Mouse (Mus musculus): ENCODE data around the gene Slc35b2.

Slc35b2 gene

DNA sequence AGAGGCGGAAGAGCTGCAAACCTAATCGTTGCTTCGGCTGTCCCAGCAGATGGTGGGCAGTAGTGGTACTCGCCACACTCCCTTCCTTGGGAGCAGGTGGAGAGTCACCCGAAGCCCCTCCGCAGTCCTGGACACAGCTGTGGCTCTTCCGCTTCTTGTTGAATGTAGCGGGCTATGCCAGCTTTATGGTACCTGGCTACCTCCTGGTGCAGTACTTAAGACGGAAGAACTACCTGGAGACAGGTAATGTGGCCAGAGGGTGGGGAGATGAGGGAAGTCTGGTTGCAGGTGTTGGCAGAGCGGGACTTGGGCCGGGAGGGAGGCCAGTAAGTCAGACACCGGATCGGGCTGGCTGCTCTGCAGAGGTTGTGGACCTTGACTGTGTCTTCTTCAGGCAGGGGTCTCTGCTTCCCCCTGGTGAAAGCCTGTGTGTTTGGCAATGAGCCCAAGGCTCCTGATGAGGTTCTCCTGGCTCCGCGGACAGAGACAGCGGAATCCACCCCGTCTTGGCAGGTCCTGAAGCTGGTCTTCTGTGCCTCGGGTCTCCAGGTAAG lies 934 bp downstream of the Slc35b2 start:
- DNase-seq (ENCODE audit: low read depth, low spot score), result no peak

DNA sequence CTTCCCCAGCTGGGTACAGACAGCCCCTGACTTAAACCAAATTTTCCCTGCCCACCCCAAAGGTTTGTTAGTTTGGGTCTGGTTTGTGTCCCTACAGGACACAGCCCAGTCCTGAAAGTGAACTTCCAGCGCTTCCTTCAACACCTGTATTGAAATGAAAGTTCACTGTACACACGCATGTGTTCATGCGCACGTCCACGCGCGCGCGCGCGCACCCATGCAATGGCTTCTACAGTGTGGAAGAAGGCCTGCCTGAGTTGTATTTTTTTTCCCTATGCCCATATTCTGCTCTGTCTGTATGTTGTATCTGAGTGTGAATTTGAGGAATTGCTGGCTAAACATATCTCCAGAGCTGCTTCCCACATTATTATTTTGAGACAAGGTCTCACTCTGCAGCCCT lies 1.4 kb downstream of the Slc35b2 start:
- no peak for DNase-seq (ENCODE audit: low read depth, low spot score)

DNA sequence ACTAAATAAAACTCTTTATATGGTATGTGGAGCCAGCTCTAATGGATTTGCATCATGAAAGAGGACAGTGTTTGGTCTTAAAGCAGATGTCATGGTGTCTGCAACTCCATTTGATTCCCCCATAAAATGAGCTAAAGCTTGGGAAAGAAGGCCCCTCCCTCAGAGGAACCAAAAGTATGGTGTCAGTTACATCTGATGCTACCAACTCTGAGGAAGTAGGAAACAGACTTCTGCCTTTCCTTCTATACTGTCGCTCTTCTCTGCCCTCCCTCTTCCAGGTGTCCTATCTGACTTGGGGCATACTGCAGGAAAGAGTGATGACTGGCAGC lies 2.3 kb downstream of the Slc35b2 start:
- no peak for DNase-seq (ENCODE audit: low read depth, low spot score)

DNA sequence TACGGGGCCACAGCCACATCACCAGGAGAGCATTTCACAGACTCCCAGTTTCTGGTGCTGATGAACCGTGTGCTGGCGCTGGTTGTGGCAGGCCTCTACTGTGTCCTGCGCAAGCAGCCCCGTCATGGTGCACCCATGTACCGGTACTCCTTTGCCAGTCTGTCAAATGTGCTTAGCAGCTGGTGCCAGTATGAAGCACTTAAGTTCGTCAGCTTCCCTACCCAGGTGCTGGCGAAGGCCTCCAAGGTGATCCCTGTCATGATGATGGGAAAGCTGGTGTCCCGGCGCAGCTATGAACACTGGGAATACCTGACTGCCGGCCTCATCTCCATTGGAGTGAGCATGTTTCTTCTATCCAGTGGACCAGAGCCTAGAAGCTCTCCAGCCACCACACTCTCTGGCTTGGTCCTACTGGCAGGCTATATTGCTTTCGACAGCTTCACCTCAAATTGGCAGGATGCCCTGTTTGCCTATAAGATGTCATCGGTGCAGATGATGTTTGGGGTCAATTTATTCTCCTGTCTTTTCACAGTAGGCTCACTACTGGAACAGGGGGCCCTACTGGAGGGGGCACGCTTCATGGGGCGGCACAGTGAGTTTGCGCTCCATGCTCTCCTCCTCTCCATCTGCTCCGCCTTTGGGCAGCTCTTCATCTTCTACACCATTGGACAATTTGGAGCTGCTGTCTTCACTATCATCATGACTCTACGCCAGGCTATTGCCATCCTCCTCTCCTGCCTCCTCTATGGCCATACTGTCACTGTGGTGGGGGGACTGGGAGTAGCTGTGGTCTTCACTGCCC lies 2.9 kb downstream of the Slc35b2 start:
- no peak for DNase-seq (ENCODE audit: low read depth, low spot score)

- no peak for DNase-seq (ENCODE audit: low read depth, low spot score)
Measured at GRCm38 (mm10) chr17:45567162-45567601, 3.5 kb downstream of the Slc35b2 start.

- no peak for DNase-seq (ENCODE audit: low read depth, low spot score)
Measured at GRCm38 (mm10) chr17:45568990-45569389, 5.3 kb downstream of the Slc35b2 start.

DNA sequence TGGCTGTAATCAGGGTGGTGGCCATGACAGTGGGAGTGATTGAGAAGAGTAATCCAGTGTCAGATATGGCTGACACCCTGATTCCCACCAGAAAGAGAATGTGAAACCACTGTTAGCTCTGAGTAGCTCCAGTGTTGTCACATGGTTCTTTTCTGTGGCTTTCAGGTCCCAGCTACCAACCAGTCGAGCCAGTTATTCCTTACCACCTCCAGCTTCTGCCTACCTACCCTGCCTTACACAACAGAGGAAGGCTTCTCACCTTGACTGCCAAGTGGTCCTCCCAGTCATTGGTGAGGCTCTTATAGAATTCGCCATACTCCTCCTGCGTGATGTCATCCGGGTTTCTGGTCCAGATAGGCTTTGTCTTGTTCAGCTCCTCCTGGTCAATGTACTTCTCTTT lies 6.3 kb downstream of the Slc35b2 start:
- DNase-seq (ENCODE audit: low read depth, low spot score), result no peak

GRCm38 (mm10) chr17:45572103-45573086 lies 8.7 kb downstream of the Slc35b2 start:
- DNase-seq (ENCODE audit: low read depth, low spot score), result no peak

DNA sequence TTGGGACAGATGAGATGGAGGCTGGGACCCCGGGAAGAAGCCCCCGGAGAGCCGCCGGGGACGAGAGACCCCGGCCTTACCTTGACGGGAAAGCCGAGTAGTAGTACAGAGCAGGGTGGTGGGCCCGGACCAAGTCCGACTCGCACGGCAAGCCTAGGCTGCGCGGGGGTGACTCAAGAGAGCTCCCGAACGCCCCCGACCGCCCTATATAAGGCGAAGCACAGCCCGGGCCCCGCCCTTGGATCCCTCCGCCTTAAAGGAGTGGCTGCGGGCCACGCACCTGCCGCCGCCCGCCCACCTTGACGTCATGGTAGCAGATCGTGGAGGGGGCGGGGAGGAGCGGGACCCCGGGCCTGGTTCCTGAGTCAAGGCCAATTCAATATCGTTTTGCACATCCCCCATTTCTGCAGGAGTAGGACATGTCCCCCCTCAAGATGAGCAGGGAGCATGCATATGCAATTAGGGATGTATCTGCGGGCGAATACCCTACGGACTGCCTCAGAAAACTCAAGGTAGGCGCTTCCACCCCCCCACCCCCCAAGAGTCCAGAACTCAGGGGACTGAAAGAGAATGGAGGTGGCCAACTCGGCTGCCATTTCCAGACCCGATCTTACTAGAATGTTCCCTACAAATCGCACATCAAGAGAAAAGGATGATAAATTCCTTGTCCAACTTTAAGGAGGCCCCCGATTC lies 9.6 kb downstream of the Slc35b2 start, which contains the start of gene Hsp90ab1:
Gene Hsp90ab1, minus strand, starts transcription at position 185 of the 693 bp plus-strand sequence.
- DNase-seq (ENCODE audit: low read depth, low spot score), result peak; percentile 84

DNA sequence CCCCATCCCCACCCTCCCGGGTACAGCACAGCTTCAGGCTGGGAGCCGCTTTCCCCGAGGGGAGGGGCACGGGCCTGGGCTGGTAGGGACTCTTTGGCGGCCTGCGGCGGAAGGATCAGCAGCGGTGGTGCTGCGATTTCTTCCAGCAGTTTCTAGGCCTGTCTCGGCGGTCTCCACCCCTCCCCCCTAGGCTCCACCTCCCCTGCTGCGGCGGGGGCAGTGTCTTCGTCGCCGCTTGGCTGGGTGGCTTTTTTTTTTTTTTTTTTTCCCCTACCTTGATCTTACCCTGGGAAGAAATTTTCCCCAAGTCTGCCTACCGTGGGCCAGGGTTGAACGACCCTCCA lies 10.1 kb downstream of the Slc35b2 start:
- peak; percentile 75 for DNase-seq (ENCODE audit: low read depth, low spot score)

DNA sequence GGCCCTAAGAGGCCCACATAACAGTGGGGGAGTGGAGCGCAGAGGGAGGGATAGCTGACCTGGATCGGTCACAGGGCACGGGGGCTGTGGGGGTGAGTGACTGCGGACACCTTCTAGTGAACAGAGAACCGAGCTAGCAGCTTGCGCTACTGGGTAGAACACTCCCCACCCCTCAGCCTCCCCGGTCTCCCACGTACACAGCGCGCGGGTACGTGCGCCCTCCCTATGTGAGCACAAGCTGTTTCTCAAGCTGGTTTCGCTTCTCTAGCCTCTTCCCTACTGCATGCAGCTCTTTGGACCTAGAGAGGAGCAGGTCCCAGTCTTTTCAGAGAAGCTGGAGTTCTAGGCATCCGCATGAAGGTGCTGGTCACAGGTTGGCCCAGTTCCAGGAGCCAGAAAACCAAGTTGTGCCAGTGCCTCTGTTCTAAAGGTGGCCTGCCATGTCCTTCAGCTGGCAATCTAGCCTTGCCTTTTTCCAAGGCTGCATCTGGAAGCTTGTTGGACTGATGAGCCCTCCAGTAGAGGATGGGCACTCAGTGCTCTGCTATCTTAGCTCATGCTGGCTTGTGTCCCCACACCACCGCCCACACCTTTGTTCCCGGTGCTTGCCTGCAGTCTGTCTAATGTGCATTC lies 10.6 kb downstream of the Slc35b2 start:
- DNase-seq (ENCODE audit: low read depth, low spot score), result no peak

DNA sequence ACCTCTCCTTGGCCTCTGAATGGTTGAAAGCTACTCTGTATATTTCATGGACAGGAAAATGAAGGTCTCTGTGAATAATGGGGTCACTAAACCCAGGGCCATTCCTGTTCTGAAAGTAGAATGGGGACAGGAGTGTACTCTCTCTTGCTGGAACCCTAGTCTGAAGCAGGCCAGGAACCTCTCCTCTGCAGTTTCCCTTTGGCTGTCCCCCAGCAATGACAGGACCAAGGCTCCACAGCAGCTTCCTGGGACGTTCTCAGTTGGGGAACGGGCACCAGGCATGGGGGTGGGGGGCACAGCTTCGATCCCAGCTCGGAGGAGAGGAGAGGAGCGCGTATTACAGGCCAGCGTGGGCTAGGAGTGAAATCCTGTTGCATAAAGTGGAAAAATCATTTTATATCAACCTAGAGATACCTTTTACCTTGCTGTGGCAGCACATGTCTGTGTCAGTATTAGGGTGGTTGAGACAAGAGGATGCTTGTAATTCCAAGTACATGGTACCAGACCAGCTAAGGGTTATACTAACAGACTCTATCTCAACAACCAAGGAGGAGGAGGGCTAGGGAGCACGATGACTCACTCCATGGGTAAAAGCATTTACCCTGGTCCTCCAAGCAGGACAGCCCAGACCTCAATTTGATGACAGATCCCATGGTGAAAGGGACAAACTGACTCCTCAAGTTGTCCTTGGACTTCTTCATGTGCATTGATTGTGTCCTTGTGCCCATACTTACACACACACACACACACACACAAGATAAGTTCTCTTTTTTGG lies 11.6 kb downstream of the Slc35b2 start:
- no peak for DNase-seq (ENCODE audit: low read depth, low spot score)

DNA sequence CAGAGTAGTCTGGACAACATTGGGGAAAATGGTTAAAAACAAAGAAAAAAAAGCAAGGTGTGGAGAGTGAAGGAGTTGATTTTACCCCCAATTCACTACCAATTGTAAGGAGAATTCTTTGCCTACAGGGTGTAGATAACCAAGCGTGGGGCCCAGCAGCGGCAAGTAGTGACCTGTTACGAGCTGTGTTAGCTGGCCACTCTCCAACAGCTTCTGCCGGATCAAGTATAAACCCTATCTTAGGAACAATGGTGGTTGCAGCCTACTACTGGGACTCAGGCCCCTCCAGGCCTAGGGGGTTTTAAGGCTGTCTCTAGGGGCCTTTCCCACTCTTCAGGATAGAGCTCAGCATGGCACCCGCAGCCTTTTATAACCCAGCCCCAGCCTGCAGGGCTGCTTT lies 14.6 kb downstream of the Slc35b2 start:
- DNase-seq (ENCODE audit: low read depth, low spot score), result no peak

GRCm38 (mm10) chr17:45578843-45579242 lies 15.2 kb downstream of the Slc35b2 start:
- DNase-seq (ENCODE audit: low read depth, low spot score), result no peak

DNA sequence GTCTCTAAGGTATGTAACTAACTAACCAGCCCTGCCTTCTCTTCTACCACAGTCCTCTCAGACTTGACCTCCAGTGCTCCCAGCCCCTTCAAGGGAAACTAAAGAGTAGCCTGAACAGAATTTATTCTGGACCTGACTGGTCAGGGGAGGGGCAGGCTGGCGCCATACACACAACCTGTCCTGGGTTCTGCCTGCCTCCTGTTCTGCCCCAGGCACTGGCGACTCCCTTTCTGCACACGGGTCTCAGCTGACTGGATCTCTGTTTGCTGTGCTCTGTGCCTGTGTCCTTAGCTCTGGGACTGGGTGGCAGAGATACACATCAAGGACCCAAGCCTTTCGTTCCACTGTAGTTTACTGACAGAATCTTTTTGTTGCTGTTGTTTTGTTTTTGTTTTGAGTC lies 15.9 kb downstream of the Slc35b2 start:
- no peak for DNase-seq (ENCODE audit: low read depth, low spot score)

- no peak for DNase-seq (ENCODE audit: low read depth, low spot score)
Measured at GRCm38 (mm10) chr17:45580958-45581477, 17.3 kb downstream of the Slc35b2 start.

- peak; percentile 78 for DNase-seq (ENCODE audit: low read depth, low spot score)
Measured at GRCm38 (mm10) chr17:45581567-45581983, 17.9 kb downstream of the Slc35b2 start.

GRCm38 (mm10) chr17:45582188-45582587 lies 18.5 kb downstream of the Slc35b2 start:
- DNase-seq (ENCODE audit: low read depth, low spot score), result no peak

DNA sequence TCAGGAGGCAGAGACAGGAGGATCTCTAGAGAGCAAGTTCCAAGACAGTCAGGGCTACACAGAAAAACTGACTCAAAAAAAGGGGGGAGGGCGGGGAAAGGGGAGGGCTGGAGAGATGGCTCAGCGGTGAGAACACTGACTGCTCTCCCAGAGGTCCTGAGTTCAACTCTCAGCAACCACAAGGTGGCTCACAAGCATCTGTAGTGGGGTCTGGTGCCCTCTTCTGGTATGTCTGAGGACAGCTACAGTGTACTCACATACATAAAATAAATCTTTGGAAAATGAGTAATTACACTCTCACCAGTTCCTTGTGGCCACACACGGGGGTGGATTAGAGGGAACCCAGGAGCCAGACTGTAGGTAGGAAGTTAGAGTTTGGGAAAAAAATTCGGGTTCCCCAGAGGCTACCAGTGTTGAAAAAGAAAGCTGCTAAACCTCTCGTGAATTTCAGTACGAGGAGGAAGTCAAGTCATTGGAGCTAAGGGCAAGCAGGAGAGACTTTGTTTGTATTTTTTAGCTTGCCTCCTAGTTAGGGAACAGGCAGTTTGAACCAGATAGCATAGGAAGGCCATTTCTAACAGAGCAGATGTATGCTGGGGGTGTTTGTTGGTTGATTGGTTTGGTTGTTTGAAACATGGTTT lies 19.2 kb downstream of the Slc35b2 start:
- no peak for DNase-seq (ENCODE audit: low read depth, low spot score)
